Mouse (Mus musculus): ENCODE results near the gene Fam117a. TPM values are rescaled to one million over a fixed set of nuclear protein-coding genes. Genes with fewer than 3 reads are reported as not detected.

Fam117a gene
- polyA plus RNA-seq, 1 experiment from 2014 or later = 5.7 TPM

- Histone ChIP-seq H3K9ac (ENCODE audit: low read length) (no peak overlapping the region), H3K27me3 (ENCODE audit: control insufficient read depth, insufficient read depth, low read length) (no peaks in the 10 kb centered on the region), H3K27ac (replicated peaks) (no peak overlapping the region), H3K4me3 (ENCODE audit: low read depth, low read length) (no peak overlapping the region), H3K9me3 (ENCODE audit: control insufficient read depth, low read length) (no peaks in the 10 kb centered on the region), H3K4me1 (replicated peaks; ENCODE audit: control insufficient read depth, insufficient read depth) (peaks cover 5% of the 10 kb centered on the region; the same call in 1 of the 2 replicates), H3K36me3 (ENCODE audit: control insufficient read depth, insufficient read depth, low read length) (no peaks in the 10 kb centered on the region), H3K4me2 (replicated peaks; ENCODE audit: low read depth) (no peak overlapping the region)
- 45% methylated on average over 4 of the region's 4 CpGs for WGBS
- DNase-seq (ENCODE audit: low spot score) (no peak), ATAC-seq (ENCODE audit: low FRiP score, low TSS enrichment) (no peak)
- TF ChIP-seq EP300 (optimal IDR thresholded peaks at IDR 0.05) (no peak), CTCF (IDR thresholded peaks at IDR 0.05; ENCODE audit: low read depth) (no peak)
Observed at GRCm38 (mm10) chr11:95333209-95333608, 3.6 kb upstream of the Fam117a start.

GRCm38 (mm10) chr11:95333805-95334204 lies 3.0 kb upstream of the Fam117a start:
- ATAC-seq (ENCODE audit: low FRiP score, low TSS enrichment) (no peak), DNase-seq (ENCODE audit: low spot score) (no peak)
- TF ChIP-seq EP300 (optimal IDR thresholded peaks at IDR 0.05) (no peak), CTCF (IDR thresholded peaks at IDR 0.05; ENCODE audit: low read depth) (no peak)
- H3K9me3 ChIP-seq (ENCODE audit: control insufficient read depth, low read length) = no peaks in the 10 kb centered on the region
- no peaks in the 10 kb centered on the region for H3K36me3 ChIP-seq (ENCODE audit: control insufficient read depth, insufficient read depth, low read length)
- no peak overlapping the region for H3K27ac ChIP-seq (replicated peaks)
- no peak overlapping the region for H3K4me3 ChIP-seq (ENCODE audit: low read depth, low read length)
- no peak overlapping the region for H3K9ac ChIP-seq (ENCODE audit: low read length)
- H3K4me2 ChIP-seq (replicated peaks; ENCODE audit: low read depth) = no peak overlapping the region
- 79% methylated on average over 9 of the region's 9 CpGs for WGBS
- H3K4me1 ChIP-seq (replicated peaks; ENCODE audit: control insufficient read depth, insufficient read depth) = peaks cover 5% of the 10 kb centered on the region; the same call in 1 of the 2 replicates
- H3K27me3 ChIP-seq (ENCODE audit: control insufficient read depth, insufficient read depth, low read length) = no peaks in the 10 kb centered on the region

GRCm38 (mm10) chr11:95334448-95335060 lies 2.3 kb upstream of the Fam117a start:
- no peak overlapping the region for H3K27ac ChIP-seq (replicated peaks)
- no peak overlapping the region for H3K4me3 ChIP-seq (ENCODE audit: low read depth, low read length)
- TF ChIP-seq CTCF (IDR thresholded peaks at IDR 0.05; ENCODE audit: low read depth) = no peak
- TF ChIP-seq EP300 (optimal IDR thresholded peaks at IDR 0.05) = no peak
- no peaks in the 10 kb centered on the region for H3K27me3 ChIP-seq (ENCODE audit: control insufficient read depth, insufficient read depth, low read length)
- H3K4me2 ChIP-seq (replicated peaks; ENCODE audit: low read depth) = no peak overlapping the region
- no peaks in the 10 kb centered on the region for H3K9me3 ChIP-seq (ENCODE audit: control insufficient read depth, low read length)
- no peak for ATAC-seq (ENCODE audit: low FRiP score, low TSS enrichment)
- no peak for DNase-seq (ENCODE audit: low spot score)
- WGBS = 47% methylated on average over 5 of the region's 5 CpGs
- peaks cover 5% of the 10 kb centered on the region; the same call in 1 of the 2 replicates for H3K4me1 ChIP-seq (replicated peaks; ENCODE audit: control insufficient read depth, insufficient read depth)
- H3K9ac ChIP-seq (ENCODE audit: low read length) = no peak overlapping the region
- no peaks in the 10 kb centered on the region for H3K36me3 ChIP-seq (ENCODE audit: control insufficient read depth, insufficient read depth, low read length)

DNA sequence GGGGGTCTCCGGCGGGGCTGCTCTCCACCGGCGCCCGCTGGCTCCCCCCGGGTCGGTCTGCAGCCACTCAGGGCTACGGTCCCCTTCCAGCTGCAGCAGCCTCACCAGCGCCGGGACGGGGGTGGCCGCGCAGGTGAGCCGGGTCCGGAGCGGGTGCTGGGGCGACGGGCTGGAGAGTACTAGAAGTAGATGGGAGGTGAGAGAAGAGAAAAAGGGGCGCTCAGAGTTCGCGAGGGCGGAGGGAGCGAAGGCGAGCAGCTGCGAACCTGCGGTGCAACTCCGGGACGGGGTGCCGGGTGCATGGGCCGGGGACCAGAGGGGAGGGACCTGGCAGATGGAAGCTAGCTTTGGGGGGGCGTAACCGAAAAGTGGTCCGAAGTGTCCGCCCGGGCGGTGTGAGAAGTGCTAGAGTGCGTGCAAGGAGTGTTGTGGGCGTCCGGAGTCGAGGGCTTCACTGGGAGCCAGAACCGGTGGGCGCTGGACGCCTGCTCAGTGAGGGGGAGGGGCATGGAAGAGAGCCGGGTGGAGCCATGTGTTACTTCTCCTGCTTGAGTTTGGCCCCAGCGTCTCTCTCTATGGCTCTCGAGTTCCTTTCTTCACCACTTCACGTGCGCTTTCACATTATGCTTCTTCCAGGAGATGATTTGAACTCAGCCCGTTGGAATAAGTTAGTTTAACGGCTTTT lies 453 bp downstream of the Fam117a start:
- Histone ChIP-seq H3K4me1 (replicated peaks; ENCODE audit: control insufficient read depth, insufficient read depth) (peaks cover 5% of the 10 kb centered on the region; the same call in 1 of the 2 replicates), H3K4me3 (ENCODE audit: low read depth, low read length) (peak overlapping the region; percentile 94), H3K4me2 (replicated peaks; ENCODE audit: low read depth) (peak overlapping the region; percentile 89), H3K36me3 (ENCODE audit: control insufficient read depth, insufficient read depth, low read length) (no peaks in the 10 kb centered on the region), H3K9me3 (ENCODE audit: control insufficient read depth, low read length) (no peaks in the 10 kb centered on the region), H3K27me3 (ENCODE audit: control insufficient read depth, insufficient read depth, low read length) (no peaks in the 10 kb centered on the region), H3K27ac (replicated peaks) (peak overlapping the region; percentile 76), H3K9ac (ENCODE audit: low read length) (peak overlapping the region; percentile 79)
- peak; percentile 66 for DNase-seq (ENCODE audit: low spot score)
- ATAC-seq (ENCODE audit: low FRiP score, low TSS enrichment) = peak; percentile 59
- no peak for TF ChIP-seq CTCF (IDR thresholded peaks at IDR 0.05; ENCODE audit: low read depth)
- TF ChIP-seq EP300 (optimal IDR thresholded peaks at IDR 0.05) = no peak
- under 1% methylated on average over 50 of the region's 50 CpGs for WGBS

- Histone ChIP-seq H3K9ac (ENCODE audit: low read length) (peak overlapping the region; percentile 79), H3K27me3 (ENCODE audit: control insufficient read depth, insufficient read depth, low read length) (no peaks in the 10 kb centered on the region), H3K4me3 (ENCODE audit: low read depth, low read length) (peak overlapping the region; percentile 94), H3K4me2 (replicated peaks; ENCODE audit: low read depth) (peak overlapping the region; percentile 89), H3K36me3 (ENCODE audit: control insufficient read depth, insufficient read depth, low read length) (no peaks in the 10 kb centered on the region), H3K27ac (replicated peaks) (no peak overlapping the region), H3K9me3 (ENCODE audit: control insufficient read depth, low read length) (no peaks in the 10 kb centered on the region), H3K4me1 (replicated peaks; ENCODE audit: control insufficient read depth, insufficient read depth) (peaks cover 5% of the 10 kb centered on the region; the same call in 1 of the 2 replicates)
- DNase-seq (ENCODE audit: low spot score) = no peak
- ATAC-seq (ENCODE audit: low FRiP score, low TSS enrichment) = no peak
- TF ChIP-seq CTCF (IDR thresholded peaks at IDR 0.05; ENCODE audit: low read depth) = no peak
- no peak for TF ChIP-seq EP300 (optimal IDR thresholded peaks at IDR 0.05)
- 19% methylated on average over 9 of the region's 9 CpGs for WGBS
Observed at GRCm38 (mm10) chr11:95337846-95338342, 1.1 kb downstream of the Fam117a start.
